23 mouse cellular contexts compared by ENCODE assay signal in genomic region chr16:84986016-84986631, GRCm38 (mm10).
DNase-seq lines count a peak whose midpoint lies in the region; ATAC-seq and TF ChIP-seq lines count a peak whose summit lies in the region.
"Had no signal": no experiment of that assay in that cellular context is flagged by ENCODE, and none has a peak within 500 bp of the region (broad histone marks: within the 10 kb centered on the region; RNA-seq: fewer than 3 reads in every experiment).

No protein-coding gene starts in this region.

- no peak overlapping the region for H3K4me3 ChIP-seq in heart, embryonic 12.5 days
- H3K4me3 ChIP-seq in kidney, postnatal 0 days (replicated peaks; ENCODE audit: low read depth, low read length): no peak overlapping the region
- no peak overlapping the region for H3K4me3 ChIP-seq in lung, postnatal 0 days (ENCODE audit: low read depth, low read length)
- no peak overlapping the region for H3K4me3 ChIP-seq in stomach, embryonic 16.5 days (replicated peaks; ENCODE audit: low read length)
- H3K4me3 ChIP-seq: forebrain, embryonic 12.5 days; hindbrain, embryonic 15.5 days; intestine, embryonic 15.5 days; limb, embryonic 13.5 days; midbrain, embryonic 10.5 days had no signal

- no peak for ATAC-seq in heart, embryonic 12.5 days (ENCODE audit: insufficient number of reproducible peaks, low FRiP score)
- ATAC-seq in kidney, postnatal 0 days (replicated peaks; ENCODE audit: low FRiP score, low read depth): no peak
- ATAC-seq in lung, postnatal 0 days: peak; percentile 22
- ATAC-seq in stomach, embryonic 16.5 days (ENCODE audit: insufficient read depth, low FRiP score): no peak
- ATAC-seq: intestine, embryonic 15.5 days had no signal

- TF ChIP-seq EP300 in lung, postnatal 0 days (IDR thresholded peaks at IDR 0.05): no peak

- WGBS in heart, embryonic 12.5 days: 63% methylated on average over 11 of the region's 11 CpGs
- WGBS in kidney, postnatal 0 days: 53% methylated on average over 11 of the region's 11 CpGs
- 30% methylated on average over 11 of the region's 11 CpGs for WGBS in lung, postnatal 0 days
- WGBS in stomach, embryonic 16.5 days: 44% methylated on average over 11 of the region's 11 CpGs

- H3K9ac ChIP-seq in heart, embryonic 12.5 days: no peak overlapping the region
- no peak overlapping the region for H3K9ac ChIP-seq in kidney, postnatal 0 days (ENCODE audit: low read depth, low read length)
- no peak overlapping the region for H3K9ac ChIP-seq in lung, postnatal 0 days (replicated peaks; ENCODE audit: low read depth)
- H3K9ac ChIP-seq in stomach, embryonic 16.5 days (ENCODE audit: low read length): no peak overlapping the region
- H3K9ac ChIP-seq: forebrain, embryonic 12.5 days; hindbrain, embryonic 15.5 days; intestine, embryonic 15.5 days; limb, embryonic 13.5 days; liver, embryonic 14.5 days had no signal

- no peaks in the 10 kb centered on the region for H3K9me3 ChIP-seq in heart, embryonic 12.5 days (replicated peaks)
- H3K9me3 ChIP-seq in kidney, postnatal 0 days (replicated peaks; ENCODE audit: low read length): no peaks in the 10 kb centered on the region
- no peaks in the 10 kb centered on the region for H3K9me3 ChIP-seq in lung, postnatal 0 days (ENCODE audit: low read length)
- H3K9me3 ChIP-seq in stomach, embryonic 16.5 days (replicated peaks; ENCODE audit: control insufficient read depth, low read length): no peaks in the 10 kb centered on the region
- H3K9me3 ChIP-seq: forebrain, embryonic 12.5 days; hindbrain, embryonic 15.5 days; intestine, embryonic 15.5 days; limb, embryonic 13.5 days; midbrain, embryonic 10.5 days had no signal

- DNase-seq in heart, postnatal 4 days: no peak
- DNase-seq in kidney, postnatal 0 days (ENCODE audit: low spot score): peak; percentile 60
- no peak for DNase-seq in kidney, adult 18-20 months
- DNase-seq in lung, postnatal 0 days (ENCODE audit: low spot score): no peak
- no peak for DNase-seq in lung, adult 18-20 months
- DNase-seq: adrenal gland, postnatal 25 days; cerebellum, adult 11 months; cerebellum, postnatal 14 days; embryo, embryonic 11 days; heart, postnatal 14 days; kidney, postnatal 36 days; layer of hippocampus, adult 9-11 months; right cerebral cortex, adult 18-20 months; thymus, postnatal 25 days had no signal

- H3K4me1 ChIP-seq in heart, embryonic 12.5 days (replicated peaks): peaks cover 26% of the 10 kb centered on the region
- H3K4me1 ChIP-seq in kidney, postnatal 0 days (replicated peaks; ENCODE audit: insufficient read depth, low read length): 0 out of 2 replicates have a peak, but pooled peaks cover 10% of the 10 kb centered on the region
- H3K4me1 ChIP-seq in lung, postnatal 0 days (ENCODE audit: insufficient read depth, low read depth, low read length): peaks cover 16% of the 10 kb centered on the region; the same call in 1 of the 2 replicates
- H3K4me1 ChIP-seq in stomach, embryonic 16.5 days (ENCODE audit: control insufficient read depth, insufficient read depth, low read length): no peaks in the 10 kb centered on the region
- H3K4me1 ChIP-seq: intestine, embryonic 15.5 days had no signal

- peaks cover 25% of the 10 kb centered on the region for H3K36me3 ChIP-seq in heart, embryonic 12.5 days
- H3K36me3 ChIP-seq in kidney, postnatal 0 days (ENCODE audit: insufficient read depth, low read length): 0 out of 2 replicates have a peak, but pooled peaks cover 5% of the 10 kb centered on the region
- H3K36me3 ChIP-seq in lung, postnatal 0 days (ENCODE audit: insufficient read depth, low read length): peaks cover 6% of the 10 kb centered on the region; the same call in 1 of the 2 replicates
- H3K36me3 ChIP-seq in stomach, embryonic 16.5 days (ENCODE audit: control insufficient read depth, insufficient read depth, low read length): 0 out of 2 replicates have a peak, but pooled peaks cover 5% of the 10 kb centered on the region
- H3K36me3 ChIP-seq: intestine, embryonic 15.5 days had no signal

- no peaks in the 10 kb centered on the region for H3K27me3 ChIP-seq in heart, embryonic 12.5 days (replicated peaks)
- H3K27me3 ChIP-seq in kidney, postnatal 0 days (ENCODE audit: insufficient read depth, low read length): no peaks in the 10 kb centered on the region
- no peaks in the 10 kb centered on the region for H3K27me3 ChIP-seq in lung, postnatal 0 days (replicated peaks; ENCODE audit: insufficient read depth, low read length)
- H3K27me3 ChIP-seq in stomach, embryonic 16.5 days (ENCODE audit: control insufficient read depth, insufficient read depth, low read length): no peaks in the 10 kb centered on the region
- H3K27me3 ChIP-seq: forebrain, embryonic 12.5 days; hindbrain, embryonic 15.5 days; intestine, embryonic 15.5 days; limb, embryonic 13.5 days had no signal

- H3K27ac ChIP-seq in heart, embryonic 12.5 days (ENCODE audit: poor library complexity, severe bottlenecking): 0 out of 2 replicates have a peak overlapping the region, but pooled peaks have one; percentile 48
- H3K27ac ChIP-seq in kidney, postnatal 0 days: no peak overlapping the region
- peak overlapping the region; percentile 44 for H3K27ac ChIP-seq in lung, postnatal 0 days (ENCODE audit: low read length)
- H3K27ac ChIP-seq in stomach, embryonic 16.5 days (ENCODE audit: low read length): no peak overlapping the region
- H3K27ac ChIP-seq: forebrain, embryonic 12.5 days; hindbrain, embryonic 15.5 days; intestine, embryonic 15.5 days; limb, embryonic 13.5 days; liver, embryonic 14.5 days; macrophage; midbrain, embryonic 10.5 days had no signal

- no peak for TF ChIP-seq CTCF in kidney, postnatal 0 days (IDR thresholded peaks at IDR 0.05; ENCODE audit: low read depth)
- no peak for TF ChIP-seq CTCF in lung, postnatal 0 days (IDR thresholded peaks at IDR 0.05)

- no peak overlapping the region for H3K4me2 ChIP-seq in heart, embryonic 12.5 days
- no peak overlapping the region for H3K4me2 ChIP-seq in kidney, postnatal 0 days (ENCODE audit: low read length)
- H3K4me2 ChIP-seq in lung, postnatal 0 days (replicated peaks; ENCODE audit: low read depth, low read length): no peak overlapping the region
- peak overlapping the region; percentile 7; the same call in 1 of the 2 replicates for H3K4me2 ChIP-seq in stomach, embryonic 16.5 days (ENCODE audit: low read depth, low read length)
- H3K4me2 ChIP-seq: forebrain, embryonic 12.5 days; hindbrain, embryonic 15.5 days; intestine, embryonic 15.5 days; limb, embryonic 13.5 days had no signal

Comparison
In these comparisons a context has a peak if more than half of its experiments do, and no peak if none do; other contexts are left out.
1. H3K27ac ChIP-seq: peak in heart, embryonic 12.5 days (single experiment) and lung, postnatal 0 days (single experiment); none in kidney, postnatal 0 days (single experiment) and stomach, embryonic 16.5 days (single experiment).